ENCODE assay signal across 8 mouse cellular contexts in the genomic region with DNA sequence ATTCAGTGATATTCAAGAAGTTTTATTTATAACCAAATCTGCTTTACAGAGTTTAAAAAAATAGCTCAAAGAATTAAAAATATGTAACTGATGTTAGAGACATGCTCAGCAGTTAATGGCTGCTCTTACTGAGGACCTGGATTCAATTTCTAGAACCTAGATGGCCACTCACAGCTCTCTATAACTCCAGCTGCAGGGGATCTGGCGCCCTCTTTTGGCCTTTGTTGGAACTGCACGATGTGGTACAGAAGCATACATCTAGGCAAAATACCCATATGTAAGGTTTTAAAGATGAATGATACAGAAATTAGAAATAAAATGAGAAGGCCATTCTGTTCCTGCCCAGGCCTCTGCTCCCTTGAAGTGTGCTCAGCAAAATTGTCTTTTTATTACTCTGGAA.
DNase-seq lines count a peak whose midpoint lies in the region; ATAC-seq and TF ChIP-seq lines count a peak whose summit lies in the region.

No protein-coding gene starts in this region.

- H3K9ac ChIP-seq in hindbrain, postnatal 0 days (replicated peaks; ENCODE audit: low read length) = no peak overlapping the region
- no peak overlapping the region for H3K9ac ChIP-seq in lung, embryonic 15.5 days

- DNase-seq in cerebellum, postnatal 10 days = peak; percentile 64 to 69
- DNase-seq in cerebellum, adult 9-11 months = no peak
- DNase-seq in ovary, postnatal 14 days (ENCODE audit: low spot score) = peak; percentile 52
- DNase-seq in ovary, adult 18-20 months (ENCODE audit: low spot score) = no peak
- DNase-seq in c-Kit-positive CD71-positive TER-119-positive erythroid progenitor cells, embryonic 14.5 days (ENCODE audit: low spot score) = peak; percentile 41
- DNase-seq in hindbrain, postnatal 0 days (ENCODE audit: low spot score) = peak; percentile 53
- peak; percentile 64 to 89 for DNase-seq in spleen, postnatal 4 days (ENCODE audit: low spot score in 2 of 2)

- no peak for ATAC-seq in hindbrain, postnatal 0 days
- 0 out of 2 replicates have a peak, but pooled peaks have one; percentile 31 for ATAC-seq in lung, embryonic 15.5 days (ENCODE audit: borderline replicate concordance, extremely low read depth, low FRiP score, low TSS enrichment)

- no peaks in the 10 kb centered on the region for H3K36me3 ChIP-seq in hindbrain, postnatal 0 days (ENCODE audit: insufficient read depth, low read length)
- no peaks in the 10 kb centered on the region for H3K36me3 ChIP-seq in lung, embryonic 15.5 days

- H3K4me1 ChIP-seq in hindbrain, postnatal 0 days (ENCODE audit: insufficient read depth, low read length) = no peaks in the 10 kb centered on the region
- no peaks in the 10 kb centered on the region for H3K4me1 ChIP-seq in lung, embryonic 15.5 days

- H3K27ac ChIP-seq in hindbrain, postnatal 0 days = no peak overlapping the region
- no peak overlapping the region for H3K27ac ChIP-seq in lung, embryonic 15.5 days

- no peak overlapping the region for H3K4me3 ChIP-seq in hindbrain, postnatal 0 days (ENCODE audit: low read length)
- H3K4me3 ChIP-seq in lung, embryonic 15.5 days = no peak overlapping the region

- 2% methylated on average over 2 of the region's 2 CpGs for WGBS in hindbrain, postnatal 0 days
- 2% methylated on average over 2 of the region's 2 CpGs for WGBS in lung, embryonic 15.5 days

- no peaks in the 10 kb centered on the region for H3K9me3 ChIP-seq in hindbrain, postnatal 0 days (ENCODE audit: low read length)
- H3K9me3 ChIP-seq in lung, embryonic 15.5 days = no peaks in the 10 kb centered on the region

- H3K4me2 ChIP-seq in hindbrain, postnatal 0 days (ENCODE audit: low read depth, low read length) = no peak overlapping the region
- no peak overlapping the region for H3K4me2 ChIP-seq in lung, embryonic 15.5 days

- peak; percentile 77 for TF ChIP-seq CTCF in hindbrain, postnatal 0 days (IDR thresholded peaks at IDR 0.05; ENCODE audit: low read depth)

- no peaks in the 10 kb centered on the region for H3K27me3 ChIP-seq in hindbrain, postnatal 0 days (ENCODE audit: insufficient read depth, low read length)
- no peaks in the 10 kb centered on the region for H3K27me3 ChIP-seq in lung, embryonic 15.5 days

Comparison
In these comparisons a context has a peak if more than half of its experiments do, and no peak if none do; other contexts are left out.
1. DNase-seq: peak in cerebellum, postnatal 10 days (2 of 2), ovary, postnatal 14 days (single experiment), c-Kit-positive CD71-positive TER-119-positive erythroid progenitor cells, embryonic 14.5 days (single experiment), hindbrain, postnatal 0 days (single experiment) and spleen, postnatal 4 days (2 of 2); none in cerebellum, adult 9-11 months (single experiment) and ovary, adult 18-20 months (single experiment).